Mouse (Mus musculus) embryo, embryonic 11.5 days (tissue): ENCODE data around the gene Tjp1.

Source experiments
- DNase-seq: peaks from one replicate; pipeline ENCODE4 v3.0.0-alpha.2; 2012; ENCODE audit warnings: low read depth, low spot score

Tjp1 gene

DNA sequence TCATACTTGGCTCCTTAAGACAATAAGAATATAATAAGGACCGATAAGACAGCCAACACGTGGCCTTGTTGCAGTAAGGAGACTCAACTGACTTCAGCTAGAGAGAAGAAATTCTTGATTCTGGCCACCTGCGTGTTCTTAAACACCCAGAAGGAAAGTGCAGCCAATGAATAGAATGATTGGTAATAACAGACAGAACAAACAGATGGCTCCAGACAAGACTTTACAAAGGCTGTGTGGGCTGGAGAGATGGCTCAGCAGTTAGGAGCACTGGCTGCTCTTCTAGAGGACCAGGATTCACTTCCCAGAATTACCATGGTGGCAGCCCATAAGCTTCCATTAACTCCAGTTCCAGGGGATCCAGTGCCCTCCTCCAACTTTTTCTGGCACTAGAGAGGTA lies 90.7 kb downstream of the Tjp1 start:
- no peak for DNase-seq

DNA sequence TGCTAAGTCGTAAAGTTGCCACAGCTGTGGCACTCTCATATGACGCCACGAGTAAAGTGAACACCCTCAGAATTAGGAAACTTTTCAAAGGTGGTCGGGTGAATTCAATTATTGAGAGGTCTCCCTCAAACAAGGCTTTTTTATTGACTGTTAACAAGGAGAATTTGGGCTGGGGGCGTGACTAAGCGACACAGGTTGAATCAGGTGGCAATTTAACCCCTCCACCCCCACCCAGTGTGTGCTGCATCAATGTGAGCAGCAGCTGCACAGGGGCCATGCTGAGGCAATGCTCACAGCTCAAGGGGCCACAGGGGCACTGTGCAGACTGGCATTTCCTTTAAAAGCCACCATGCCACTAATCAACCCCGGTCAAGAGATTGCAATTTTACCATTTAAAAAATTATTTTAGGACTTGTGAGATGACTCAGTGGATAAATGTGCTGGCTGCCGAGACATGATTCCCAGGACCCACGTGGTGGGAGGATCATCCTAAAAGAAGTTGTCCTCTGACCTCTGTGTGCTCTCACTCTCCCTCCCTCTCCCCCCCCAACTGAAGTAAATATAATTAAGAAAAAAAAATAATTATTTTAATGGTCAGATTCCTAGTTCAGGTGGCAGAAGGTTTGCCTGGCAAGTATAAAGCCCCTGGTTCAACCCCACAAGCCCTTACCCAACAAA lies 96.4 kb downstream of the Tjp1 start:
- no peak for DNase-seq

DNA sequence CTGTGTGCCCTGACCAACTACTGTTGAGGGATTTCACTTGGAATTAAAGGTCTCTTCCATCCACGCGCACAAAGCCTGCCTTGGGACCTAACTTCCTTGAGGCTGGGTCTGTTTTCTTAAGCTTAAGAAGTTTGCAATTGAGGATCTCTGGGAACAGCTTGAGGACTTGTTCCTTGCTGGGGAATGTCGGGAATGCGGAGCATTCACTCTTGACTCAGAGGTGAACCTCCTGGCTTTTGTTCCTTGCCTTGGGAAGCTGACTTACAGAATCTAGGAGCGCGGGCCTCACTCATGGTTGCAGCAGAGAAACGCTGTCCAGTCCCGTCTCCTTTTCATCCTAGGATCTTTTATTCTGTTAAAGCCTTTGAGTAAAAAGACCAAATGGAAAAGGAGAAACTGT lies 97.2 kb downstream of the Tjp1 start:
- DNase-seq: no peak

DNA sequence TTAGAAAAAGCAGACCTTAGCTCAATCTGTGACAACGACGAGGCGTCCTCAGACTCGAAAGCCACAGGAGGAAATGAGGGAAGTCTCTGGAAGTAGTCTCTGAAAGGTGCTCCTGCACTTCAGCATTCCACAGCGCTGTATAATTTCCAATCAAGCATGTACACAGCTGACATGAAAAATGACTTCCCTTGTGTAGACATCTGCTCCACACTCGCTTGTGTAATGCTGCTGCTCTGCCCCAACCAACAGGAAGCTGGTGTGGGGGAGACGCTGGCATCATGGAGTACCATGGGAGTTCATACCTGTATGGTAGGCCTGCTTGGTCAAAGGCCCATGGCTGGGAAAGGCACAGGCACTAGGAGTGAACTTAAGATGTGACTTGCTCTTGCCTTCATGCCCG lies 103.1 kb downstream of the Tjp1 start:
- DNase-seq: no peak

DNA sequence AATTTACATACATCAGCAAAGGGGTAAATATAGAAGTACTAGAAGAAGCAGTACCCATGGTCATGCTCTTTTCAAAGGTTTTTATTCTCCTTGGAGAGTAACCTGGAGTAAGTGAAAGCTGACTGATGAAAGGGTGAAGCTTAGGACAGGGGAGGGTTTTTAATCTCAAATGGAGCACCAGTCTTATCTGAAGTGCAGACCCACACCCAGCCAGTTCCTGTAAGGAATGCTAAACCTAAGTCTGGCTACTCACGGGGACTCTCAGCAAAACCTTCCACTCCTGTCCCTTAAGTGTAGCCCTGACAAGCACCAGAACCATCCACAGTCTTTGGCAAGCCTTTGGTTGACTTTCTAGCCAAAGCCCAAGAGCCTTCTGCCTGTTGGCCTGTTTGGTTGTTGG lies 105.1 kb downstream of the Tjp1 start:
- no peak for DNase-seq

DNA sequence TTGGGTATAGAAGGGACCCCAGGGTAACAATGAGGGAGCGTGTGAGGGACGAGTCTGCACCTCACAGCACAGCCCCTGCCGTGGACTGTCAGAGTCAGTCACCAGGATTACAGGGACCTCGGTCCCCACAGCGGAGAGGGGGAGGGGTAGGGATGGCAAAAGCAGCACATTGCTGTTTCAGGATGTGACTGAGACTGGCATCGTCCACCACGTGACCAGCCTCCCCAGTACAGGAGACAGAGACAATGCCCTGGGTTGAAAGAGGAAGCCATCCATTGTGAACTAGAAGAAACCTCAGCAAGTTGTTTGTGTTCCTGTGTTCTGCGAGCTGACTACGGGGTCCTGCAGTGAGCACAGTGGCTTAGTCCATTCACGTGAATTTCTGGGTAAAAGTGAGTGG lies 106.1 kb downstream of the Tjp1 start:
- DNase-seq: no peak

DNA sequence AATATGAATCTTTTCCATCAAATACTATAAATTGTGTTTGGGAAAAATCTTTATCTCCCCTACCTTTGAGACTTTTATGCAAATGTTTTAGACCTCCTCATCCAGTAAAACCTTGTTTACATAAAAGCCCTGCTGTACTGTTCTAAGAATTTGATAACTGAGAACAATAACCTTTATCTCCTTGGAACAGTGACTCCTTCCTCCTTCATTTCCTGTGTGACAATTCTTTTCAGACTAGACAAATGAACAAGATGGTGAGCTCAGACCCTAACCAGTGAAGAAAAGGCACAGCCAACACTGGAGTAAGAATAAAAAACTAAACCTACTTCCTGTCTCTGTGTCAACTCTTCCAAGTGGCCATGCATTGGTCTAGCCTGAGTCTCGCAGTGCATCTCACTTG lies 107.7 kb downstream of the Tjp1 start:
- DNase-seq: no peak

DNA sequence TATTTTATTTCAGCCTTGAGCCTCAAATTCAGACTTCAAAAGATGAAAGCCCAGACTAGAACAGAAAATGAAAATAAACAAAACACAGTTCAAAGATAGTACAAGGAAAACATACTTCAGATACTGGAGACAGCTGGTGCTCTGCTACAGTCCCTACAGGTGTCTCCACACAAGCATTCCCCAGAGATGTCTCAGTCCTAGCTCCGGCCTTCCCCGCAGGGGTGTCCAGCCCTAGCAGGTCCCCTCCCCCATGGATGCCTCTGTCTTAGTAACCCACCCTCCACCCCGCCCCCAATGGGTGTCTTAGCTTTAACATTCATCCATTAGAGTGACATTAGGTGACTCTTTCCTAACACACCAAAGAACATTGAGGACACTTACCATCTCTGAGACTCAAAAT lies 108.6 kb downstream of the Tjp1 start:
- DNase-seq: no peak

DNA sequence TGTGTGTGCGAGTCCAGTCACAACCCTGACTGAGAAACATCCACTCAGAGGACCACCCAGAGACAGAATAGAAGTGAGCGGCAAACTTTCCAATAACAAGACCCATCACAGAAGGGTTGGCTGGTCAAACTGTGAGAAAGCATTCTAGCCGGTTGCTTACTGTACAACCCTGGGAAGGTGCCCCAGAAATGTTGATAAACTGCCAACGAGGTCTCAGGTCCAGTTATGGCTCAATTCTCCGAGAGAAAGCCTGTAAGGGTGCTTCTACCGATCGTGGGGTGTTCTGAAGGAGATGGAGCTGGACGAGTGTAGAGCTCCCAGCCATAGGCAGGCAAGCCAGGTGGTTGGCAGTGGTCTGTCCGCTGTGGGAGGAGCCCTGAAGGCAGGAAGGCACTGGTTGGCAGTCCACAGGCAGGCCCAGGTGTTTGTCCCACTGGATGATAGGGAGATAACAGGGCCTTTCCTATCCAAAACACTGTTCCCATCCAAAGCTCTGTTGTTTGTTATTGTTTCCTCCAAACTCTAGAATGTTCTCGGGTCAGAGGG lies 109.1 kb downstream of the Tjp1 start:
- no peak for DNase-seq

DNA sequence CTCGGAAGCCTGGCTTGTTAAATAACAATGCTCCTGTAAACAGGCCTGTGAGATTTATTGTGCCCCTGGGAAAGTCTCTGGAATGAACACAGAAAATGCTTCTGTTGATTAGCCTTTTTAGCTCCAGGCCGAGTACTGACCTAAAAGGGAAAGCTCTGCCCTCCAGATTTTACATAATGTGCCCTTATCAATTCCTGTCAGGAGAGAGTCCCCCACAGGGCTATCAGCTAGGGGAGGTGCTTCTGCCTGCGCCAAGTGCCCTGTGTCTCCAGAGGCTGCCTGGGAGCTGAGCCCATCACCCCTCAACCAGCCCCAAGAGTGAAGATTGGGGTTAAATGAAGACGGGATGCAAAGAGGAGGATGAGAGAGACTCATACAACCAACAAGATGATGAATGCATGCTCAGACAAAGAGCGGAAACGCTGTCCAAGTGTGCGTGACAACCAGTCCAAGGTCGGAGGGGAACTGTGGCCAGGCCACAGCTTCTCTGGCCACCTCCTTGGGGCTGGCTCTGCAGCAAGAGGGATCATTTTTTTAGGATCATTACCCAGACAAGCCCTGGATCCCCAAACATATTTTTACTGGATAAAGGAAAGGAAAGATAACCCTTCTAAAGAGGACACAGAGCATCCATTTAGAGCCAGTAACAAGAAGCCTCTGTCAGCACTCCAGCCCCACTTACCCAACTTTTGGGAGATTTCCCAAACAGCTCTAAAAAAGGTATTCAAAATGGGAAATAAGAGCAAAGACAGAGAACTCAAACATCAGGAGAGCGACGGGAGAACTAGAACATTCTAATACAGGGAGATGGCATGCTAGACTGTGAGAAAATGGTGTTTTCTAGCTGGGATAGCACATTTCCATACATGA lies 110.1 kb downstream of the Tjp1 start:
- no peak for DNase-seq

DNA sequence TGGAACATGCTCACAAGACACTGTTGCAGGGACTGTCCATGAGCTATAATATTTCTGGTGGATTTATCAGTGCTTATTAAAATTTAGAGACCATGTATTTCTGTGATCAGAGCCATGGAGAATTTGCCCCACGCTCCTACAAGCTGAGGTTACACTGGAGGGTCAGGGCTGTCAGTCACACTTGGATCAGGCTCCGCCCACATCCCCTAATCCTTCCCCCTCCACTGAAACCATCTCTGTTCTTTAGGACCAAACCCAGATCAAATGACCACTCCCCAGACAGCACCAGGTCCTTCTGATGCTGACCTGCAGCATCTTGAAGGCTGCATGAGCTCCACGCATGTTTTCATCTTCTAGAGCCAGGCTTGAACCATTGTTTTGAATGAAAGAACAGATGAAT lies 111.1 kb downstream of the Tjp1 start:
- DNase-seq: no peak

DNA sequence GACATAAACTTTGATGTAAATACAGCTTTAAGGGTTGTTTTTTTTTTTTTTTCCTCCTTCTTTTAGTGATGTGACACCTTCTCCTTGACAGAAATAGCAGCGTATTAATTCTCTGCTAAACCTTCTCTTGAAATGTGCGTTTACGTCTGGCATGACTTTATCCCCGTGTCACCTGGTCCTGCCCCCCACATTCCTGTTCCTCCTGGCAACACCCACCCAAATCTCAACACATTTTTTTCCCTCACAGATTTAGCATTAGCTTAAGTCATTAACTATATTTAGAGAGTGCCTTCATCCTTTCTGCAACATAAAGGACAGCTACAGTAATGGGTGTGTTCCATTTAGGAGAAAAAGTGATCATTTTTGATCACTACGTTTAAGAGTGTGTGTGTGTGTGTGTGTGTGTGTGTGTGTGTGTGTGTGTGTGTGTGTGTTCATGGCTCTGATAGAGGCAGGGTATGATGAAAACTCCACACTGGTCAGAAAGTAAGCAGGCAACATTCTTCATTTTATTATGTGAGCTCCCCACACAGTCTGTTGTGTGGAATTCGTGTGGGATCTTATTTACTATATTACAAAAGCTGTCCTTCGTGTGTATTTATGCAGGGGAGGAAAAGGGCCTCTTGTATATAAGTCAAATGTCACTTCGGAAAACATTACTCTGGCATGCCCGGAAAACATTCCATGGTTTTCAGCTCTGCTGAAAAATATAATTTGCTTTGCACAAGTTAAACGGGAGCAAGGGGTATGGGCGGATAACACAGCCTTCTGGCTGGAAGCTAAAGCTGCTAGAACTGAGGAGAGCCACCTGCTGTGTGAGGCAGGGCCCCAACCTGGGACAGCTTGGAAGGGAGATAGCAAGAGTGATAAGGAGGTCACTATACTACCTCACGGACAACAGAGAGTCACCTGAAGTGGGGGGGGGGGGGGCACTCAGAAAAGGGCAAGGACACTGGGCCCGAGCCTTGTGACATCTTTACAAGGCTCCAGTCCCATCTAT lies 113.3 kb downstream of the Tjp1 start:
- no peak for DNase-seq

DNA sequence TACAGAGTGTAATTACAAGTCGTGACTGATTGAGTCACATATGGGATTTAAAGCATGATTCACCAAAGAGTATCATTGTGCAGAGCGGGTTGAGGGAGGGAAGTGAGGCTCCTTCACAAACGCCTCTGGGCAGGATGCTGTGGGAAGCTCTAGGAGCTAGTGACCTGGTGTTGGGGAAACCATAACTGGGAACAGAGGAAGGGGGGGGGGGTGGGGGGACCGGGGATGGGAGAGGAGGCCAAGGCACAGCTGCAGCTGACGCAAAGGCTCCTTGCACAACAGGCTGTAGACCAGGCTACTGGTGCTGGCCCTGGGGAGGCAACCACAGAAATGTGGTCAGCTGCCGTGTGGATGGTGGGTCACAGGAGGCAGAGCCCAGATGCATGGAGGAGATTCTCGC lies 116.9 kb downstream of the Tjp1 start:
- no peak for DNase-seq

DNA sequence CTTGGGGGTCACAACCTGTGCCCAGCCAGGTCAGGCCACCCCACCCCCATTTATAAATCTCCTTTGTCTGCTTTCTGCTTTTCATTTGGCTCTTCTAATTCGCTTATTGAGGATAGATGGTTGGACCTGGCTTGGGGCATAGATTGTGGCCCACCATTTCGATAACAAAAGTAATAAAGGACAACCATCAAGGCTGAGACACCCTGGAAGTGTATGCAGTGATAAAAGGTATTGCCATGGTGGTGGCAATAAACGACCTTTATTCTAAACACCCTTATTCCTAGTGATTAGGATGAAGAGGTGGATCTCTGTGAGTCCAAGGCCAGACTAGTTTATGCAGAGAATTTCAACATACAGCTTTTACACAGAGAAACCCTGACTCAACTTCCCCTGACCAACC lies 121.2 kb downstream of the Tjp1 start:
- DNase-seq: no peak

DNA sequence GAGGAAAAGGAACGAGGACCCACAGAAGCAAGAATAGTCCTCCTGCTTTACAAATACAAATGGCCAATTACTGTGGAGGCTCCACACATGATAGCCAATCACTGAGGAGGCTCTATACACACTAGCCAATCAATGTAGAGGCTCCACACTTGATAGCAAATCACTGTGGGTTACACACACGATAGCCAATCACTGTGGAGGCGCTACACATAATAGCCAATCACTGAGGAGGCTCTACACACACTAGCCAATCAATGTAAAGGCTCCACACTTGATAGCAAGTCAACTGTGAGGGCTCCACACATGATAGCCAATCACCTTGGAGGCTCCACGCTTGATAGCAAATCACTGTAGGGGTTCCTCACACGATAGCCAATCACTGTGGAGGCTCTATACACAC lies 125.1 kb downstream of the Tjp1 start:
- DNase-seq: no peak

DNA sequence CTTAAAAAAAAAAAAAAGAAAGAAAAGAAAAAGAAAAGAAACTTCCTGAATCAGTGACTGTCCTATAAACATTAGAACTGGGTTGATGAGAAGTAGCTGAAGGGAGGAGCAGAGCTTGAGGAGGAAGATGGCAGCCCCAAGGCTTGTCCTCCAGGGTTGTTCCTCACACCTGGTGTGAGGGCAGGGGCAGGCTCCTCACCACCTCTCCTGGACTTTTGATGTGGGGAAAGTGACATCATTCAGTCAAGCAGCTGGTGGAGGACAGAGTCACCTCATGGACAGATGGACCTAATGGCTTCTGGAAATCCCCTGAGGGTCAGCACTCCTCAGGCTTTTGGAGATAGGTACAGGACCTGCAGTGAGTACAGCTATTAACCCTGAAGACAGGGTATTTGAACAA lies 126.0 kb downstream of the Tjp1 start:
- DNase-seq: no peak

DNA sequence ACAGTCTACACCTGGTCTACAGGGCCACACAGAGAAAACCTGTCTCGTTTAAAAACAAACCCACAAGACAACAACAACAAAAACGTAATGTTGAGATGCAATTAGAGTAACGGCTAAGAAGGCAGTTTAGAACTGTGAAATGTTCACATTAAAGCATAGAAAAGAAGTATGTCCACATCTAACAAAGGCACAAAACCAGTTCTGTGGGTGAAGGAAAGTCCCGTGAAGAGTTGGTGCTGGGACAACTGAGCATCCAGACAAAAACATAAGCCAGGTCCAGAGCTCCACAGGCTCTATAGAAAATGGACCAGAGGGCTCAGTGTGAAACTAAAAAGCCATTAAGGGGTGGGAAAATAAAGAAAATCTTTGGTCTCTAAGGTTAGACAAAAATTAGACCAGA lies 131.7 kb downstream of the Tjp1 start:
- no peak for DNase-seq

DNA sequence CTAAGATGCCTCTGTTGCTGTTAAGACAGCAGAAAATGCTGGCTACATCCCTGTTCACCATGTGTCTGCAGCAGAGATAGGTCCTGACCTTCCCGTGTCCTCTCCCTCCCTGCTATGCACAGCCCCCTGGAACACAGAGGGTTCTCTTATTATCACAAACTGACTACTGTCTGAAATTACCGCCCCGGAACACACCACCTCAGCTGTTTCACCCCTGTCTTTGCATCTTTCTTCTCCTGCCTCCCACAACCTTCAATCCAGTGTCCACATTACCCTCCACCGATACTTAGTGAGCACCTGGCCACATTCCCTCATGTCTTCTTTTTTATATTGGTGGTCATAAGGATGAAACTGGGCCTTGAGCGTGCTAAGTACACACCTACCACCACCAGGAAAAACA lies 132.4 kb downstream of the Tjp1 start:
- no peak for DNase-seq

DNA sequence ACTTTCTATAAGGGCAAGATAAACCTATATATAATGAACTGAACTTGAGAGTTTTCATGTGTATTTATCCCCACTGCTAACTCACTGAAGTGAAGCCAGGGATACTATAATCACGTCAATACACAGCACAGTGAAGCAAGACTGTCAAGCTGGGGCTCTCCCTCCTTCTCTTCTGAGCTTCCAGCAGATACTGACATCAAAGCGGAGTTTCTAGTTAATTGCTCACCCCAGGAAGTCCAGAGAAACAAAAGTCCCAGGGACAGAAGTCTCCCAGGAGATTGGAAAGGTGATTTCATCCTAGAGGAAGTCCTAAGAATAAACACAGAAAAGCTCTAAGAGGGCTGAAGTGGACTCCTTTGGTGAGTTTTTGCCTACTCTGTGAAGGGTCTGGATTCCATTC lies 132.9 kb downstream of the Tjp1 start:
- no peak for DNase-seq

DNA sequence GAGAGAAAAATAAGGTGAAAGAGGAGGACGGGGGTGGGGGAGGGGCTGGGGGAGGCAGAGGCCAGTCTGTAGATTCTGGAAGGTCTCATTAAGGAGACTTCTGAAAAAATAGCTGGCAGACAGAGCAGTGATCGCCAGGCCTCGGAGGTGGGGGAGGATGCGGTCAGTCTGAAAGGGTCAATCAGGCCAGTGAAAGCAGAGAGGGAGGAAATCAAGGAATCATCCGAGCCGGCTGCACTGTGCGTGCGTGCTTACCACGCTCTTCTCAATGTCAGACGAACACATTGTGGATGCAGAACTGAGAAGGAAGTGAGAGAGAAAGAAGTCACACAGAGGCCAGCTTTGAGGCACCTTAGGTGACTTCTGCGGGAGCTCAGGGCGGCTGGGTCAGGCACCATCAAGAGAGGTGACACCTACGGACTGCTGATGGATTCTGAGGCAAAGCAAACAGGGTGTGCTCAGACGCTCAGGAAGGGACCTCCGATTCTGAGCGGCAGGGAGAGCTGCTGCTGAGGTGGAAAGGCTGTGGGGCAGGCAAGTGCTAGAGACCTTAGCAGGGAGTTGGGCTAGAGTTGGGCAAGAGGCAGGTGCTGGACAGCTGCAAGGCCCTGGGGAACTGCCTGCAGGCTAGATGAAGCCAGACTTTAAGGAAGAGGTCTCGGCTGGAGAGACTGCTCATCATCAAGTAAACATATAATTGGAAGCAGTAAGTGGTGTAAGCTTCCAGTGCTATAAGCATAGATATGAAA lies 133.7 kb downstream of the Tjp1 start:
- no peak for DNase-seq

DNA sequence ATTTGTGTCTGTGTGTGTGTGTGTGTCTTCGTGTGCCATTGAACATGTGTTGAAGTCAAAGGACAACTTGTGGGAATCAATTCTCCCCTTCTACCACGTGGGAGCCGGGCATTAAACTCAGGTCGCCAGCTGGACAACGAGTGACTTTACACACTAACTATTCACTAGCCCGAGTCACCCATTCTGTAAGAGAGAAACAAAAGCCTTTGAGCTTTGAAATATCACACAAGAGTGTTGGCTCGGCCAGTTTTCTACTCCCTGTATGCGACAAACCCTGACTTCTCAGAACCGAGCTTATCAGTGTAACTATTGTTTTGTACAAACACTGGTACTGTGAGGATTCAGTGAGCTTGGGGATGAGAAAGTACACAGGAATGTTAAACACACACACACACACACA lies 134.6 kb downstream of the Tjp1 start:
- DNase-seq: no peak
